In the genomic region with DNA sequence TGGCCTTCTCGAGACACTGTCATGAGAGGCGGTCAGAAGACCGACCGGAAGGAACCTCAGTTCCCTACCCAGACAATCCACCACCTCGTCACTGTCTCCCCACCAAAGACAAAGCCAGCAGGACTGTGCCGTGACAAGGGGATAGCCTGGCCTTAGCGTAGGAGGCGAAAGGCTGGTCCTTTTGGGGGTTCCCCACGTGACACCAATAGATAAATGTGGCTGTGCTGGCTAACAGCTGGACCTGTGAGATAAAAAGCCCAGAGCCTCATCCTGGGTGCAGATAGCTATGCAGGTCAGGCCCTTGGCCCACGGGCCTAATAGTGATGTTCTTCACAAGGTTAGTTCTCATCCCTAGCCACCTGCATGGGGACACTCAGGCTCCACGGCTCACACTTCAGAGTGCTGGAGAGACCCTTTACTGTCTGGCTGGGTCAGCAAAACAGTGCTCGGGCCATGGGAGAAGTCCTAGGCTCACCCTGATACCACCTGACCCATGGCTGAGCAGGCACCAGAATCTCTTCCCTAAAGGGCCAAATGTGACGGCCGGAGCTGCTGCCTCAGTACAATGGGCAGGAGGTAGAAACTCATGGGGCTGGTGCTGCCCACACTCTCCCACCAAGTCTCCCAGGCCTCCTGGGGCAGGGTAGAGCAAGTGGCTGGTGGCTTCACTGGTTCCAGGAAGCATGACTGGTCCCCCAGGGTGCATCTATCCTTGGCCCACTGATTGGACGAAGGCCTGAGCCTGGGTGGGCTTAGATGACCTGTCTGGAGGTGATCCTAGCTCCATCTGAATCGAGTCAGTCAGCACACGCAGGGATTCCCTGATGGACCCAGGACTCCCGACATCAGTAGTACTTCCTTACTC, we compare ENCODE assay signal across 8 mouse cellular contexts. TPM values are rescaled to one million over a fixed set of nuclear protein-coding genes. Genes with fewer than 3 reads are reported as not detected.
A peak's percentile ranks its signal among the peaks of the same experiment; 100 is the strongest.
DNase-seq lines count a peak whose midpoint lies in the region; ATAC-seq lines count a peak whose summit lies in the region.

No protein-coding gene starts in this region.

- H3K4me1 ChIP-seq in megakaryocyte, embryonic 14.5 days = peaks cover 99% of the 10 kb centered on the region
- H3K4me1 ChIP-seq in forebrain, embryonic 11.5 days (replicated peaks; ENCODE audit: control insufficient read depth, insufficient read depth, low read length) = peaks cover 22% of the 10 kb centered on the region
- peaks cover 99% of the 10 kb centered on the region for H3K4me1 ChIP-seq in liver, embryonic 15.5 days (replicated peaks)
- H3K4me1 ChIP-seq in stomach, embryonic 15.5 days = peaks cover 51% of the 10 kb centered on the region

- peaks cover 70% of the 10 kb centered on the region for H3K36me3 ChIP-seq in megakaryocyte, embryonic 14.5 days (replicated peaks; ENCODE audit: low read length)
- no peaks in the 10 kb centered on the region for H3K36me3 ChIP-seq in forebrain, embryonic 11.5 days (ENCODE audit: control insufficient read depth, insufficient read depth, low read length)
- H3K36me3 ChIP-seq in liver, embryonic 15.5 days (replicated peaks) = peaks cover 79% of the 10 kb centered on the region
- no peaks in the 10 kb centered on the region for H3K36me3 ChIP-seq in stomach, embryonic 15.5 days

- intact Hi-C loops in left cerebral cortex, postnatal 4 days (cut with DNase I) = no loop called here

- H3K9me3 ChIP-seq in megakaryocyte, embryonic 14.5 days = no peaks in the 10 kb centered on the region
- H3K9me3 ChIP-seq in forebrain, embryonic 11.5 days (ENCODE audit: control insufficient read depth, low read length) = no peaks in the 10 kb centered on the region
- no peaks in the 10 kb centered on the region for H3K9me3 ChIP-seq in liver, embryonic 15.5 days (replicated peaks)
- no peaks in the 10 kb centered on the region for H3K9me3 ChIP-seq in stomach, embryonic 15.5 days

- H3K4me2 ChIP-seq in forebrain, embryonic 11.5 days (ENCODE audit: low read depth, low read length, severe bottlenecking) = no peak overlapping the region; the same call in 1 of the 2 replicates
- peak overlapping the region; percentile 92 for H3K4me2 ChIP-seq in liver, embryonic 15.5 days
- H3K4me2 ChIP-seq in stomach, embryonic 15.5 days = peak overlapping the region; percentile 49; the same call in 1 of the 2 replicates

- 63% methylated on average over 18 of the region's 18 CpGs for WGBS in forebrain, embryonic 11.5 days
- 30% methylated on average over 18 of the region's 18 CpGs for WGBS in liver, embryonic 15.5 days (ENCODE audit: insufficient replicate concordance)
- 73% methylated on average over 18 of the region's 18 CpGs for WGBS in stomach, embryonic 15.5 days

- H3K27me3 ChIP-seq in megakaryocyte, embryonic 14.5 days (replicated peaks) = no peaks in the 10 kb centered on the region
- no peaks in the 10 kb centered on the region for H3K27me3 ChIP-seq in forebrain, embryonic 11.5 days (ENCODE audit: control insufficient read depth, insufficient read depth, low read length)
- no peaks in the 10 kb centered on the region for H3K27me3 ChIP-seq in liver, embryonic 15.5 days
- H3K27me3 ChIP-seq in stomach, embryonic 15.5 days (replicated peaks) = no peaks in the 10 kb centered on the region

- peak overlapping the region; percentile 73 for H3K27ac ChIP-seq in forebrain, embryonic 11.5 days (ENCODE audit: low read depth, low read length)
- peak overlapping the region; percentile 100 for H3K27ac ChIP-seq in liver, embryonic 15.5 days (replicated peaks)
- peak overlapping the region; percentile 96 for H3K27ac ChIP-seq in stomach, embryonic 15.5 days

- ATAC-seq in megakaryocyte, adult 5-6 weeks (ENCODE audit: poor library complexity, severe bottlenecking) = no peak
- no peak for ATAC-seq in forebrain, embryonic 11.5 days (replicated peaks; ENCODE audit: low FRiP score)
- ATAC-seq in liver, embryonic 15.5 days (ENCODE audit: insufficient read depth) = peak; percentile 83
- ATAC-seq in stomach, embryonic 15.5 days (ENCODE audit: insufficient read depth, low FRiP score, low read depth) = peak; percentile 73
- ATAC-seq in activated CD4-positive, CD25-positive, alpha-beta regulatory T cell, adult 4 months = no peak
- no peak for ATAC-seq in granulocyte monocyte progenitor cell, adult 5-6 weeks (replicated peaks; ENCODE audit: poor library complexity, severe bottlenecking)

- no peak for DNase-seq in forebrain, embryonic 11.5 days (ENCODE audit: low spot score)
- no peak for DNase-seq in left cerebral cortex, postnatal 4 days

- peak overlapping the region; percentile 37; the same call in 1 of the 2 replicates for H3K9ac ChIP-seq in forebrain, embryonic 11.5 days (ENCODE audit: low read length)
- H3K9ac ChIP-seq in liver, embryonic 15.5 days = peak overlapping the region; percentile 81
- no peak overlapping the region for H3K9ac ChIP-seq in stomach, embryonic 15.5 days

- peak overlapping the region; percentile 89 for H3K4me3 ChIP-seq in megakaryocyte, embryonic 14.5 days (replicated peaks)
- H3K4me3 ChIP-seq in forebrain, embryonic 11.5 days (ENCODE audit: low read depth, low read length) = no peak overlapping the region
- peak overlapping the region; percentile 54 for H3K4me3 ChIP-seq in liver, embryonic 15.5 days (replicated peaks)
- no peak overlapping the region for H3K4me3 ChIP-seq in stomach, embryonic 15.5 days (replicated peaks)

RNA-seq across cellular contexts. Expression of gene Slc7a5, which starts 8.1 kb away (rescaled TPM):
- polyA plus RNA-seq in megakaryocyte, embryonic 14.5 days (2012; ENCODE audit: insufficient read depth, low replicate concordance) = 77.3 and 236 TPM in 2 replicates
- total RNA-seq in megakaryocyte, adult 5-6 weeks (2015) = 8.7 and 9.3 TPM in 2 replicates
- 6.5 and 8.5 TPM in 2 replicates for total RNA-seq in megakaryocyte, adult 5-6 weeks (2017)
- polyA plus RNA-seq in forebrain, embryonic 11.5 days (2014; fragmentation: Nextera tagmentation; extraction: Ambion mirVana) = 37.1 and 43.0 TPM in 2 replicates
- 38.2 and 42.4 TPM in 2 replicates for polyA plus RNA-seq in liver, embryonic 15.5 days (2015; fragmentation: Nextera tagmentation; extraction: Ambion mirVana)
- polyA plus RNA-seq in stomach, embryonic 15.5 days (2015; fragmentation: Nextera tagmentation; extraction: Ambion mirVana) = 22.7 and 26.6 TPM in 2 replicates
- polyA plus RNA-seq in activated CD4-positive, CD25-positive, alpha-beta regulatory T cell, adult 4 months (2017; shearing (Covaris generic)) = 1 to 10 TPM; 4.7 to 6.6 TPM
- total RNA-seq in left cerebral cortex, postnatal 4 days (2021) = 100 to 1,000 TPM; 150 to 153 TPM
- 63.5 and 63.6 TPM in 2 replicates for total RNA-seq in granulocyte monocyte progenitor cell, adult 5-6 weeks (2014; fragmentation: Nextera tagmentation)
- total RNA-seq in granulocyte monocyte progenitor cell, adult 5-6 weeks (2017) = 22.8 and 29.4 TPM in 2 replicates

RNA-seq across cellular contexts. Expression of gene Car5a, which starts 45.3 kb away (rescaled TPM):
- polyA plus RNA-seq in megakaryocyte, embryonic 14.5 days (2012; ENCODE audit: insufficient read depth, low replicate concordance) = 2.1 TPM in 1 of 2 replicates, not detected in the other
- total RNA-seq in megakaryocyte, adult 5-6 weeks (2015) = not detected in 2 replicates
- not detected in 2 replicates for total RNA-seq in megakaryocyte, adult 5-6 weeks (2017)
- not detected in 2 replicates for polyA plus RNA-seq in forebrain, embryonic 11.5 days (2014; fragmentation: Nextera tagmentation; extraction: Ambion mirVana)
- polyA plus RNA-seq in liver, embryonic 15.5 days (2015; fragmentation: Nextera tagmentation; extraction: Ambion mirVana) = 3.2 and 4.5 TPM in 2 replicates
- polyA plus RNA-seq in stomach, embryonic 15.5 days (2015; fragmentation: Nextera tagmentation; extraction: Ambion mirVana) = 0.21 and 0.22 TPM in 2 replicates
- under 1 TPM in 1 of 2 experiments, not detected in 1; 0.40 TPM for polyA plus RNA-seq in activated CD4-positive, CD25-positive, alpha-beta regulatory T cell, adult 4 months (2017; shearing (Covaris generic))
- under 1 TPM in 1 of 2 experiments, not detected in 1; 0.48 TPM for total RNA-seq in left cerebral cortex, postnatal 4 days (2021)
- not detected in 2 replicates for total RNA-seq in granulocyte monocyte progenitor cell, adult 5-6 weeks (2014; fragmentation: Nextera tagmentation)
- total RNA-seq in granulocyte monocyte progenitor cell, adult 5-6 weeks (2017) = not detected in 2 replicates

RNA-seq across cellular contexts. Expression of gene Banp, which starts 50.1 kb away (rescaled TPM):
- polyA plus RNA-seq in megakaryocyte, embryonic 14.5 days (2012; ENCODE audit: insufficient read depth, low replicate concordance) = 47.5 and 119 TPM in 2 replicates
- 8.1 and 9.2 TPM in 2 replicates for total RNA-seq in megakaryocyte, adult 5-6 weeks (2015)
- total RNA-seq in megakaryocyte, adult 5-6 weeks (2017) = 21.3 and 28.7 TPM in 2 replicates
- 53.1 and 60.9 TPM in 2 replicates for polyA plus RNA-seq in forebrain, embryonic 11.5 days (2014; fragmentation: Nextera tagmentation; extraction: Ambion mirVana)
- polyA plus RNA-seq in liver, embryonic 15.5 days (2015; fragmentation: Nextera tagmentation; extraction: Ambion mirVana) = 15.2 and 20.6 TPM in 2 replicates
- 35.6 and 36.3 TPM in 2 replicates for polyA plus RNA-seq in stomach, embryonic 15.5 days (2015; fragmentation: Nextera tagmentation; extraction: Ambion mirVana)
- 10 to 100 TPM; 24.3 to 30.2 TPM for polyA plus RNA-seq in activated CD4-positive, CD25-positive, alpha-beta regulatory T cell, adult 4 months (2017; shearing (Covaris generic))
- 10 to 100 TPM; 30.2 to 30.7 TPM for total RNA-seq in left cerebral cortex, postnatal 4 days (2021)
- total RNA-seq in granulocyte monocyte progenitor cell, adult 5-6 weeks (2014; fragmentation: Nextera tagmentation) = 12.9 and 16.4 TPM in 2 replicates
- 19.3 and 31.1 TPM in 2 replicates for total RNA-seq in granulocyte monocyte progenitor cell, adult 5-6 weeks (2017)

Comparison
In these comparisons a context has a peak if more than half of its experiments do, and no peak if none do; other contexts are left out.
1. H3K4me3 ChIP-seq: peak in megakaryocyte, embryonic 14.5 days (single experiment) and liver, embryonic 15.5 days (single experiment); none in forebrain, embryonic 11.5 days (single experiment) and stomach, embryonic 15.5 days (single experiment).
2. ATAC-seq: peak in liver, embryonic 15.5 days (single experiment) and stomach, embryonic 15.5 days (single experiment); none in megakaryocyte, adult 5-6 weeks (single experiment), forebrain, embryonic 11.5 days (single experiment), activated CD4-positive, CD25-positive, alpha-beta regulatory T cell, adult 4 months (single experiment) and granulocyte monocyte progenitor cell, adult 5-6 weeks (single experiment).
3. Peak in every context shown above with its lines, with median percentiles within 50 percentile points of each other: H3K27ac ChIP-seq.